Mouse (Mus musculus) cerebellum, adult 2 months (tissue): ENCODE measurements around the gene a. TPM values are rescaled to one million over a fixed set of nuclear protein-coding genes. Genes with fewer than 3 reads are reported as not detected.
A peak's percentile ranks its signal among the peaks of the same experiment; 100 is the strongest.

ENCODE experiments used
- DNase-seq, 2 experiments: peaks; one replicate each; pipeline ENCODE4 v3.0.0; 2021
- H3K27ac ChIP-seq: fragments of 200-500 bp; 2 replicates; pipeline ENCODE4 v1.5.1; 2012; ENCODE audit warnings: low read length, control low read depth, inconsistent platforms; ENCODE audit not compliant: insufficient read depth
- H3K27me3 ChIP-seq: fragments of 200-500 bp; 2 replicates; pipeline ENCODE4 v1.6.1; 2012; ENCODE audit warnings: inconsistent platforms, mild to moderate bottlenecking, low read length, moderate library complexity; ENCODE audit not compliant: control insufficient read depth, insufficient read depth
- H3K4me1 ChIP-seq: fragments of 200-500 bp; 2 replicates; pipeline ENCODE4 v1.6.1; 2011; ENCODE audit warnings: low read length; ENCODE audit not compliant: control insufficient read depth, insufficient read depth
- H3K4me3 ChIP-seq: fragments of 200-500 bp; replicated peaks from 2 replicates; pipeline ENCODE3; 2011; ENCODE audit warnings: mild to moderate bottlenecking, low read depth, low read length, control low read depth; ENCODE audit not compliant: insufficient read depth
- CTCF ChIP-seq: fragments of 200-500 bp; IDR thresholded peaks from 2 replicates; pipeline ENCODE4 v1.5.1; 2011; ENCODE audit warnings: low read depth, mild to moderate bottlenecking, control low read depth, low read length, moderate library complexity, borderline replicate concordance; ENCODE audit not compliant: insufficient read depth
- POLR2A ChIP-seq: fragments of 200-500 bp; IDR thresholded peaks from 2 replicates; pipeline ENCODE4 v1.6.1; 2011; ENCODE audit warnings: low read length, control low read depth, borderline replicate concordance; ENCODE audit not compliant: insufficient read depth
- WGBS: fragments of 180-500 bp; shearing (Covaris S2); methylation state at CpG from one replicate; pipeline ENCODE4 v1.1.7; 2018; 5-methylcytosine and 5-hydroxymethylcytosine counted together
- polyA plus RNA-seq: library from polyadenylated mRNA; depleted of rRNA; stranded (reverse); fragments of >200 nt; gene quantifications from 2 replicates; pipeline ENCODE4 v1.2.3, GENCODE M21; 2012; rRNA removed

a gene
- 0.28 TPM in 1 of 2 replicates, not detected in the other for polyA plus RNA-seq

GRCm38 (mm10) chr2:154790656-154791483 lies at the start of gene a, which contains the start of gene Raly:
Gene a, plus strand, starts transcription at chr2:154791402.
Gene Raly, plus strand, starts transcription at chr2:154791096.
- TF ChIP-seq POLR2A (peak; percentile 98), CTCF (no peak)
- H3K4me3 ChIP-seq: peak within 1 kb of the TSS; percentile 78
- peak within 1 kb of the TSS; percentile 97 for H3K27ac ChIP-seq
- H3K27me3 ChIP-seq: no peaks in the 10 kb centered on the region
- under 1% methylated on average over 83 of the region's 89 CpGs for WGBS
- DNase-seq: peak; percentile 96 to 97
- H3K4me1 ChIP-seq: peaks cover 5% of the 10 kb centered on the region; the same call in 1 of the 2 replicates

GRCm38 (mm10) chr2:154742911-154743819 lies 48.0 kb upstream of the a start:
- Histone ChIP-seq H3K27me3 (no peaks in the 10 kb centered on the region), H3K4me3 (no peak overlapping the region), H3K4me1 (no peaks in the 10 kb centered on the region), H3K27ac (no peak overlapping the region)
- no peak for DNase-seq
- WGBS: 74% methylated on average over 10 of the region's 10 CpGs
- TF ChIP-seq POLR2A: no peak
- no peak for TF ChIP-seq CTCF

GRCm38 (mm10) chr2:154743915-154744314 lies 47.3 kb upstream of the a start:
- no peaks in the 10 kb centered on the region for H3K4me1 ChIP-seq
- H3K4me3 ChIP-seq: no peak overlapping the region
- 75% methylated on average over 4 of the region's 4 CpGs for WGBS
- DNase-seq: no peak
- TF ChIP-seq POLR2A (no peak), CTCF (no peak)
- no peaks in the 10 kb centered on the region for H3K27me3 ChIP-seq
- H3K27ac ChIP-seq: no peak overlapping the region

GRCm38 (mm10) chr2:154748383-154748782 lies 42.8 kb upstream of the a start:
- Histone ChIP-seq H3K27me3 (no peaks in the 10 kb centered on the region), H3K4me3 (no peak overlapping the region), H3K4me1 (no peaks in the 10 kb centered on the region), H3K27ac (no peak overlapping the region)
- 86% methylated on average over 2 of the region's 2 CpGs for WGBS
- TF ChIP-seq CTCF: no peak; the same call in 1 of the 2 replicates
- TF ChIP-seq POLR2A: no peak
- no peak for DNase-seq

- 34% methylated on average over 23 of the region's 23 CpGs for WGBS
- H3K4me3 ChIP-seq: no peak overlapping the region
- DNase-seq: no peak
- no peak overlapping the region for H3K27ac ChIP-seq
- H3K4me1 ChIP-seq: no peaks in the 10 kb centered on the region
- H3K27me3 ChIP-seq: no peaks in the 10 kb centered on the region
- no peak for TF ChIP-seq CTCF
- no peak for TF ChIP-seq POLR2A
Observed at GRCm38 (mm10) chr2:154749046-154750036, 41.9 kb upstream of the a start.

- Histone ChIP-seq H3K27me3 (no peaks in the 10 kb centered on the region), H3K4me3 (no peak overlapping the region), H3K4me1 (no peaks in the 10 kb centered on the region), H3K27ac (no peak overlapping the region)
- TF ChIP-seq POLR2A (no peak), CTCF (no peak)
- 66% methylated on average over 8 of the region's 8 CpGs for WGBS
- no peak for DNase-seq
Observed at GRCm38 (mm10) chr2:154751924-154752323, 39.3 kb upstream of the a start.
